Mouse (Mus musculus) myocyte (in vitro differentiated cells): ENCODE results near the gene Socs1. TPM values are rescaled to one million over a fixed set of nuclear protein-coding genes. Genes with fewer than 3 reads are reported as not detected.

Experiments used
- H3K27me3 ChIP-seq: one replicate; pipeline ENCODE4 v1.6.1; 2011; ENCODE audit not compliant: control insufficient read depth, insufficient read depth, insufficient read length
- H3K36me3 ChIP-seq: one replicate; pipeline ENCODE4 v1.6.1; 2011; ENCODE audit not compliant: control insufficient read depth, insufficient read depth
- H3K4me2 ChIP-seq: one replicate; pipeline ENCODE4 v1.6.1; 2011; ENCODE audit warnings: low read depth, control low read depth
- H3K4me3 ChIP-seq: one replicate; pipeline ENCODE4 v1.5.1; 2011; ENCODE audit warnings: mild to moderate bottlenecking, control low read depth, moderate library complexity
- H3K79me2 ChIP-seq: one replicate; pipeline ENCODE4 v1.6.1; 2011; ENCODE audit not compliant: control insufficient read depth, insufficient read depth
- H3ac ChIP-seq: one replicate; pipeline ENCODE4 v1.6.1; 2011; ENCODE audit not compliant: control insufficient read depth, insufficient read length
- CEBPB ChIP-seq: IDR thresholded peaks from 2 replicates; pipeline ENCODE4 v1.6.1; 2011; ENCODE audit warnings: mild to moderate bottlenecking, moderate library complexity; ENCODE audit not compliant: poor library complexity, insufficient read depth, severe bottlenecking
- E2F4 ChIP-seq: IDR thresholded peaks from one replicate; pipeline ENCODE4 v1.6.1; 2011; ENCODE audit warnings: mild to moderate bottlenecking, control low read depth, moderate library complexity; ENCODE audit not compliant: insufficient read depth
- MAX ChIP-seq: IDR thresholded peaks from one replicate; pipeline ENCODE4 v1.6.1; 2011; ENCODE audit warnings: low read depth, mild to moderate bottlenecking, control low read depth
- MYOD1 ChIP-seq, 3 experiments: IDR thresholded peaks; one replicate each; pipeline ENCODE4 v1.6.1; 2011; ENCODE audit warnings: control low read depth in 2 of 3, low read depth in 2 of 3, mild to moderate bottlenecking in 2 of 3, moderate library complexity in 1 of 3; ENCODE audit not compliant: insufficient read length in 2 of 3, control insufficient read depth in 1 of 3
- MYOG ChIP-seq, 3 experiments: IDR thresholded peaks; one replicate each; pipeline ENCODE4 v1.6.1; 2011; ENCODE audit warnings: control low read depth in 2 of 3, low read depth in 2 of 3, mild to moderate bottlenecking in 2 of 3; ENCODE audit not compliant: insufficient read length in 2 of 3, control insufficient read depth in 1 of 3, insufficient read depth in 1 of 3
- POLR2A ChIP-seq: IDR thresholded peaks from one replicate; pipeline ENCODE4 v1.6.1; 2011; ENCODE audit warnings: low read depth, mild to moderate bottlenecking, control low read depth, moderate library complexity; ENCODE audit not compliant: insufficient read length
- POLR2AphosphoS2 ChIP-seq: IDR thresholded peaks from one replicate; pipeline ENCODE4 v1.6.1; 2011; ENCODE audit warnings: low read depth, control low read depth; ENCODE audit not compliant: insufficient read length
- REST ChIP-seq: IDR thresholded peaks from one replicate; pipeline ENCODE4 v1.6.1; 2011; ENCODE audit warnings: mild to moderate bottlenecking, control low read depth, moderate library complexity; ENCODE audit not compliant: insufficient read depth, insufficient read length
- SRF ChIP-seq: IDR thresholded peaks from one replicate; pipeline ENCODE4 v1.6.1; 2011; ENCODE audit warnings: low read depth; ENCODE audit not compliant: control insufficient read depth, insufficient read length
- TCF12 ChIP-seq: IDR thresholded peaks from one replicate; pipeline ENCODE4 v1.6.1; 2011; ENCODE audit warnings: mild to moderate bottlenecking, control low read depth; ENCODE audit not compliant: poor library complexity, insufficient read depth, severe bottlenecking
- TCF3 ChIP-seq: IDR thresholded peaks from one replicate; pipeline ENCODE4 v1.6.1; 2011; ENCODE audit warnings: low read depth, control low read depth; ENCODE audit not compliant: insufficient read length
- USF1 ChIP-seq: IDR thresholded peaks from one replicate; pipeline ENCODE4 v1.6.1; 2011; ENCODE audit warnings: low read depth, mild to moderate bottlenecking, control low read depth, moderate library complexity
- polyA plus RNA-seq: library from polyadenylated mRNA; unstranded; fragments of >200 nt; fragmentation: generic; extraction: Trizol; gene quantifications from one replicate; pipeline ENCODE4 v1.2.1, GENCODE M21; 2012; ENCODE audit warnings: missing spikeins

Gene Socs1
- polyA plus RNA-seq, 1 experiment: 1.7 TPM

DNA sequence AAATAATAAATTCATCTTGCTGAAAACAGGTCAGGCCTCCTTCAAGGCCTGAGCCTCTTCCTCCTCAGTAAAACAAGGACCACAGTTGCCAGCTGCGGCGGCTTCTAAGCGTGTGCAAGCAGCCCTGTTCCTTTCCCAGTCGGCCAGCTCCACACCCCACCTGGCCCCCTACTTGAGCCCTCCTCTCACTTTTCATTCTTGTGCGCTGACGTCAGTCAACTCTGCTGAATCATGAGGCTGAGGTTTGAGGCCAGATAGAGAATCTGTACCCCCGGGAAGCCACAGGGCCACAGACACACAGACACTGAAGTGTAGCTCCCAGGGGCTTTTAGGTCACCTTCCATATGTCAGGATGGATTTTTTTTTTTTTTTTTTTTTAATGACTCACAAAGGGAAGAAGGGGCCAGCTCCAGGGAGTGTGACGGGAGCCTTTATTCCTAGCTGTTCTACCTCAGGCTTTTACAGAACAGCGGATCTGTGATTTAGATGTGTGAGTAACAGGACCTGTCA is 3.4 kb downstream of the Socs1 start:
- H3K27me3 ChIP-seq: no peaks in the 10 kb centered on the region
- H3K4me3 ChIP-seq: no peak overlapping the region

DNA sequence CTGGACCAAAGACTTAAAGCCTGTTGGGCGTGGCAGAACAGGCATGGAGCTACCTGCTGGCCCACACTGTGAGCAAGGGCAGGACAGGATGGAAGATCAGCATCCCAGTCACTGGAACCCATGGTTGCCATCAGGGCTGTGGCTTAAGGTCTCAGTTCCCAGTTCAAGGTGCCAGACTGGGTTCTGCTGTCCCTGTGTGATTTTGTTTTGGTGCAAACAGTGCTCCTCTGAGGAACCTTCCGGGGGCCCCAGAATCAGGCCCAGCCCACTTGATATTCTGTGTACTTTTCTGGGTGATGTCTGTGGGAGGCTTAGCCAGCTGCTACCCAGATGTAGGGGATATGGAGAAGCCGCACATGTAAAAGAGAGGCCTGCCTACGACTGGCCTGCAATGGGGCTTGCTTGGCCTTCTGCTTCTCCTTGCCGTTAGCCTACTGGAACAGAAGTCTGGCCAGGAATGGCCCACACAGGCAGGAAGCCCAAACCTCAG is 4.7 kb downstream of the Socs1 start:
- H3K36me3 ChIP-seq: no peaks in the 10 kb centered on the region
- no peaks in the 10 kb centered on the region for H3K27me3 ChIP-seq
- TF ChIP-seq SRF (no peak), USF1 (no peak), TCF3 (no peak), MYOG (IDR thresholded peaks at IDR 0.05; ENCODE audit: control insufficient read depth in 1 of 3, insufficient read depth in 1 of 3, insufficient read length in 2 of 3, low read depth in 2 of 3) (no peak), MYOD1 (IDR thresholded peaks at IDR 0.05; ENCODE audit: control insufficient read depth in 1 of 3, insufficient read length in 2 of 3, low read depth in 2 of 3) (no peak), E2F4 (no peak), POLR2A (no peak), TCF12 (no peak), POLR2AphosphoS2 (no peak), MAX (no peak), CEBPB (no peak), REST (no peak)
- no peak overlapping the region for H3ac ChIP-seq
- H3K4me3 ChIP-seq: no peak overlapping the region
- H3K4me2 ChIP-seq: no peak overlapping the region
- peaks cover 5% of the 10 kb centered on the region for H3K79me2 ChIP-seq

More for the DNA sequence above, 3.4 kb downstream of the Socs1 start:
- Histone ChIP-seq H3ac (no peak overlapping the region), H3K36me3 (no peaks in the 10 kb centered on the region), H3K4me2 (peak overlapping the region; percentile 79), H3K79me2 (peaks cover 5% of the 10 kb centered on the region)
- TF ChIP-seq TCF12 (no peak), USF1 (no peak), TCF3 (no peak), POLR2A (no peak), REST (no peak), CEBPB (no peak), SRF (no peak), MAX (no peak), POLR2AphosphoS2 (no peak), MYOD1 (IDR thresholded peaks at IDR 0.05; ENCODE audit: control insufficient read depth in 1 of 3, insufficient read length in 2 of 3, low read depth in 2 of 3) (peak in 2 of 3 experiments; percentile 32 to 43), MYOG (IDR thresholded peaks at IDR 0.05; ENCODE audit: control insufficient read depth in 1 of 3, insufficient read depth in 1 of 3, insufficient read length in 2 of 3, low read depth in 2 of 3) (peak in 1 of 3 experiments; percentile 52), E2F4 (no peak)

DNA sequence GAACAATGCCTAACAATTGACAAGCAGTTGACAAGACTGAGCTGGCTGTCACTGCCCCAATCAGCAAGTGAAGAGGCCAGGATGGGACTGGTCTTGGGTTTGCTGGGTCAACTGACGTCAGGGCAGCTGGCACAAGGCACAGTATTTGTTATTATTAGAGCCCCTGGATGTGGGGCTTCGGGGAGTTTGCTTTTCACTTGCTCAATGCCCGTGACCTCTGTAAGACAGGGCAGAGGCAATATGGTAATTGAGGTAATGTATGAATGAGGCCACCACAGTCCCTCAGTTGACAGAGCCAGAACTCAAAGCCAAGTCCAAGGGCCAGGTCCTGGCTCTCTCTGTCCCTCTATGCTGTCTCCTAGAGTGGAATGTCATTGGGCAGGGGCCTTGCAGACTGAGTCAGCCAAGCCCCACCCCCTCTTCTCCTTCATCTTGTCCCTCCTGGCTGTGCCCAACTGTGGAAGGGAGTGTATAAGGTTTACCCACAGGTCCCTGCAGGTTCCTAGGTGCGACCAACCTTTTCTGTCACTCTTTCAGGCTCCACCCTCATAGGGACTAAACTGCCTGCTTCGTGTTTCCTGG is 7.7 kb downstream of the Socs1 start:
- Histone ChIP-seq H3K4me3 (no peak overlapping the region), H3ac (no peak overlapping the region), H3K27me3 (no peaks in the 10 kb centered on the region), H3K36me3 (no peaks in the 10 kb centered on the region), H3K4me2 (no peak overlapping the region), H3K79me2 (no peaks in the 10 kb centered on the region)
- no peak for TF ChIP-seq REST

DNA sequence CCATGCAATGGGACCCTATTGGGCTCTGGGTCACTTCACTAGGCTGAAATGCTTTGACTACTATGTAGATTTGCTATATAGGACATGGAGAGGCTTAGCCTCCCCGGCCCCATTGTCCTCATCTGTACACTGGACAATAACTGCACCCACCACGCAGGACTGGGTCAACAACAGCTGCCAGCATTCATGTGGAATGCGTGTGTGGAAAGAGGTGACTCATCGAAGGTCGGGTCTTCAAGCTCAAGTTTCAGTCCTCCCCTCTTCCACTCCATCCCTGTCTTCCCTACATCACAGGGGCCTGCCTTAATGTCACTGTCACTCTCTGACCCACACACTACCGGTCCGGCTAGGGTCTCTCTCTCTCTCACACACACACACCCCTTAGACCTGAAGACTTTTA is 9.0 kb downstream of the Socs1 start:
- Histone ChIP-seq H3K4me2 (peak overlapping the region; percentile 57), H3K4me3 (no peak overlapping the region), H3K27me3 (no peaks in the 10 kb centered on the region), H3ac (no peak overlapping the region), H3K36me3 (no peaks in the 10 kb centered on the region), H3K79me2 (no peaks in the 10 kb centered on the region)
- TF ChIP-seq TCF12 (peak; percentile 38), MAX (no peak), TCF3 (peak; percentile 43), MYOD1 (IDR thresholded peaks at IDR 0.05; ENCODE audit: control insufficient read depth in 1 of 3, insufficient read length in 2 of 3, low read depth in 2 of 3) (peak; percentile 20 to 94 (median 93)), CEBPB (0 out of 2 replicates have a peak, but pooled peaks have one; percentile 7), MYOG (IDR thresholded peaks at IDR 0.05; ENCODE audit: control insufficient read depth in 1 of 3, insufficient read depth in 1 of 3, insufficient read length in 2 of 3, low read depth in 2 of 3) (peak; percentile 33 to 91 (median 80)), SRF (no peak), POLR2AphosphoS2 (no peak)

DNA sequence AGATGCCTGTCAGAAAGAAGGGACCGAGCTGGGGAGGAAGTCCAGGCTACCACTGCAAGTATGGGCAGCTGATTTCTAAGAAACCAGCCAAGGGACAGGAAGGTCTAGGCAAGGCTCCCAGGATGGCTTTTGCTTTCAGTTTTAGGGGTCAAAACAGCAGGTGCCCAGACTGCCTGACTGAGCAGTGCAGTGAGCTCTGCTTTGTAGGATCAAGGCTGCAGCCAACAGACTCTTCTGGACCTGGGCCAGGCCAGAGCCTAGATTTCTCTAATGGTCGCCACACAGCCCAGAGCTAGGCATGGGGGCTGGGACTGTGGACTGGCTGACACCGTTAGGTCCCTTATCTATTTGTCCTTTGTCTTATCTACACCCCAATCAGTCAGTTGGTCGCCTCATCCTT is 10.6 kb downstream of the Socs1 start:
- Histone ChIP-seq H3K36me3 (no peaks in the 10 kb centered on the region), H3K4me3 (no peak overlapping the region), H3K79me2 (no peaks in the 10 kb centered on the region), H3ac (no peak overlapping the region), H3K4me2 (no peak overlapping the region), H3K27me3 (no peaks in the 10 kb centered on the region)
- TF ChIP-seq MAX (no peak), MYOG (IDR thresholded peaks at IDR 0.05; ENCODE audit: control insufficient read depth in 1 of 3, insufficient read depth in 1 of 3, insufficient read length in 2 of 3, low read depth in 2 of 3) (no peak), POLR2AphosphoS2 (no peak), E2F4 (no peak), TCF12 (no peak), CEBPB (no peak), TCF3 (no peak), MYOD1 (IDR thresholded peaks at IDR 0.05; ENCODE audit: control insufficient read depth in 1 of 3, insufficient read length in 2 of 3, low read depth in 2 of 3) (no peak), USF1 (no peak), SRF (no peak), POLR2A (no peak), REST (no peak)
